Mouse (Mus musculus): Measurements from ENCODE around the gene Fli1. TPM values are rescaled to one million over a fixed set of nuclear protein-coding genes. Genes with fewer than 3 reads are reported as not detected.

The Fli1 gene
- total RNA-seq (2014; rRNA removed; ENCODE audit: low replicate concordance), result 25.9 and 29.5 TPM in 2 replicates
- polyA plus RNA-seq (2015; fragmentation: Nextera tagmentation; extraction: Ambion mirVana), result 19.0 and 19.2 TPM in 2 replicates

- no peaks in the 10 kb centered on the region for H3K36me3 ChIP-seq (replicated peaks; ENCODE audit: control insufficient read depth, insufficient read depth, low read length)
- H3K4me1 ChIP-seq (ENCODE audit: control insufficient read depth, insufficient read depth), result peaks cover 12% of the 10 kb centered on the region
- H3K9ac ChIP-seq (replicated peaks; ENCODE audit: low read depth, low read length), result peak within 1 kb of the TSS; percentile 69
- peak within 1 kb of the TSS; percentile 88 for H3K4me2 ChIP-seq (ENCODE audit: low read depth, low read length)
- no peaks in the 10 kb centered on the region for H3K9me3 ChIP-seq (replicated peaks; ENCODE audit: control insufficient read depth, low read length)
- 1% methylated on average over 41 of the region's 41 CpGs for WGBS
- TF ChIP-seq CTCF (IDR thresholded peaks at IDR 0.05; ENCODE audit: low read depth) (no peak), EP300 (IDR thresholded peaks at IDR 0.05; ENCODE audit: low read depth) (no peak)
- peak within 1 kb of the TSS; percentile 93 for H3K27ac ChIP-seq (ENCODE audit: low read depth)
- H3K4me3 ChIP-seq (ENCODE audit: low read depth, low read length), result peak within 1 kb of the TSS; percentile 79
- DNase-seq (ENCODE audit: low spot score) (no peak), ATAC-seq (ENCODE audit: insufficient read depth, low read depth) (no peak)
- peaks cover 47% of the 10 kb centered on the region for H3K27me3 ChIP-seq (ENCODE audit: control insufficient read depth, insufficient read depth, low read length)
Measured at GRCm38 (mm10) chr9:32542212-32543039, at the start of gene Fli1. Gene Fli1 (minus strand): TSS chr9:32542861.

GRCm38 (mm10) chr9:32591732-32592582 lies 49.3 kb upstream of the Fli1 start:
- no peaks in the 10 kb centered on the region for H3K36me3 ChIP-seq (replicated peaks; ENCODE audit: control insufficient read depth, insufficient read depth, low read length)
- H3K4me2 ChIP-seq (ENCODE audit: low read depth, low read length), result peak overlapping the region; percentile 40
- H3K4me1 ChIP-seq (ENCODE audit: control insufficient read depth, insufficient read depth), result peaks cover 4% of the 10 kb centered on the region; the same call in 1 of the 2 replicates
- peak overlapping the region; percentile 58 for H3K27ac ChIP-seq (ENCODE audit: low read depth)
- peak; percentile 90 for DNase-seq (ENCODE audit: low spot score)
- TF ChIP-seq CTCF (IDR thresholded peaks at IDR 0.05; ENCODE audit: low read depth) (peak; percentile 95), EP300 (IDR thresholded peaks at IDR 0.05; ENCODE audit: low read depth) (no peak)
- H3K9ac ChIP-seq (replicated peaks; ENCODE audit: low read depth, low read length), result no peak overlapping the region
- H3K4me3 ChIP-seq (ENCODE audit: low read depth, low read length), result peak overlapping the region; percentile 17; the same call in 1 of the 2 replicates
- 10% methylated on average over 14 of the region's 14 CpGs for WGBS
- peak; percentile 74 for ATAC-seq (ENCODE audit: insufficient read depth, low read depth)
- H3K9me3 ChIP-seq (replicated peaks; ENCODE audit: control insufficient read depth, low read length), result no peaks in the 10 kb centered on the region
- H3K27me3 ChIP-seq (ENCODE audit: control insufficient read depth, insufficient read depth, low read length), result no peaks in the 10 kb centered on the region

DNA sequence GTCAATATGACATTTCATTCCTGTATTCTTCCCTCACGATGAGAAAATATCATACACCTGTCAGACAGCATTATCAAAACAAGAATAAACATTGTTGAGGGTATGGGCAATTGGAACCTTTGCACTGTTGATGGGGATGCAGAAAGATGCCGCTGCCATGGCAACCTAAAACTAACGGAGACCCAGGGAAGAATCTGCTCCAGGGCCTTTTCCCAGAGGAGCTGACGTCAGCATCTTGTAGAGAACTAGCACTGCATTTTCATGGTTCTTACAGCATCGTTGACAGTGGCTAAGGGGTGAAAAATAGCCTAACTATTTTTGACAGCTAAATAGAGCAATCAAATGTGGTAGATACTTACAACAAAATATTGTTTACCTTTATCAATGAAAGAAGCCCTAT lies 47.9 kb upstream of the Fli1 start:
- Histone ChIP-seq H3K4me2 (ENCODE audit: low read depth, low read length) (no peak overlapping the region), H3K4me1 (ENCODE audit: control insufficient read depth, insufficient read depth) (peaks cover 4% of the 10 kb centered on the region; the same call in 1 of the 2 replicates), H3K9ac (replicated peaks; ENCODE audit: low read depth, low read length) (no peak overlapping the region), H3K9me3 (replicated peaks; ENCODE audit: control insufficient read depth, low read length) (no peaks in the 10 kb centered on the region), H3K4me3 (ENCODE audit: low read depth, low read length) (no peak overlapping the region), H3K36me3 (replicated peaks; ENCODE audit: control insufficient read depth, insufficient read depth, low read length) (no peaks in the 10 kb centered on the region), H3K27ac (ENCODE audit: low read depth) (no peak overlapping the region), H3K27me3 (ENCODE audit: control insufficient read depth, insufficient read depth, low read length) (no peaks in the 10 kb centered on the region)
- DNase-seq (ENCODE audit: low spot score) (no peak), ATAC-seq (ENCODE audit: insufficient read depth, low read depth) (no peak)
- 69% methylated on average over 5 of the region's 5 CpGs for WGBS
- TF ChIP-seq EP300 (IDR thresholded peaks at IDR 0.05; ENCODE audit: low read depth) (no peak), CTCF (IDR thresholded peaks at IDR 0.05; ENCODE audit: low read depth) (no peak)

DNA sequence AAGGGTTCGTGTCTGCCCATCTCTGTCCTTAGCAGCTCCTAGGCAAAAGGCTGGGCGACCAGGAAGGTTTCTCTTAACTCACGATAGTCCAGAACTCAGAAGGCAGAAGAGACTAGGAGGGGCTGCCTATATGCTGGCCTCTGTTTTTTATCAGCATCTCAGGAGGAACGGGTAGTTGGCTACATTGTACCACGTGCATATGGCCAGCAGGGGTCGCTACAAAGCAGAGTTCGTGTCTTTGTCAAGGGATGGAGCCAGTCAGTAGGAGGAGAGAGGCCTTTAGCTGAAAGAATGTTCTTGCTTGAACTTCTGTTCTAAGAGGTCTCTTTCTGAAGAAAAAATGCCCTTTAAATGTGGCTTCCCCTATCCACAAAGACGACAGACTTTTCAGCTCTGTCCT lies 47.2 kb upstream of the Fli1 start:
- peak; percentile 83 for DNase-seq (ENCODE audit: low spot score)
- TF ChIP-seq EP300 (IDR thresholded peaks at IDR 0.05; ENCODE audit: low read depth) (no peak), CTCF (IDR thresholded peaks at IDR 0.05; ENCODE audit: low read depth) (peak; percentile 97)
- Histone ChIP-seq H3K4me2 (ENCODE audit: low read depth, low read length) (no peak overlapping the region), H3K9me3 (replicated peaks; ENCODE audit: control insufficient read depth, low read length) (no peaks in the 10 kb centered on the region), H3K4me3 (ENCODE audit: low read depth, low read length) (no peak overlapping the region), H3K36me3 (replicated peaks; ENCODE audit: control insufficient read depth, insufficient read depth, low read length) (no peaks in the 10 kb centered on the region), H3K4me1 (ENCODE audit: control insufficient read depth, insufficient read depth) (peaks cover 1% of the 10 kb centered on the region; the same call in 1 of the 2 replicates), H3K27me3 (ENCODE audit: control insufficient read depth, insufficient read depth, low read length) (no peaks in the 10 kb centered on the region), H3K9ac (replicated peaks; ENCODE audit: low read depth, low read length) (no peak overlapping the region), H3K27ac (ENCODE audit: low read depth) (no peak overlapping the region)
- ATAC-seq (ENCODE audit: insufficient read depth, low read depth), result no peak
- 6% methylated on average over 8 of the region's 8 CpGs for WGBS

DNA sequence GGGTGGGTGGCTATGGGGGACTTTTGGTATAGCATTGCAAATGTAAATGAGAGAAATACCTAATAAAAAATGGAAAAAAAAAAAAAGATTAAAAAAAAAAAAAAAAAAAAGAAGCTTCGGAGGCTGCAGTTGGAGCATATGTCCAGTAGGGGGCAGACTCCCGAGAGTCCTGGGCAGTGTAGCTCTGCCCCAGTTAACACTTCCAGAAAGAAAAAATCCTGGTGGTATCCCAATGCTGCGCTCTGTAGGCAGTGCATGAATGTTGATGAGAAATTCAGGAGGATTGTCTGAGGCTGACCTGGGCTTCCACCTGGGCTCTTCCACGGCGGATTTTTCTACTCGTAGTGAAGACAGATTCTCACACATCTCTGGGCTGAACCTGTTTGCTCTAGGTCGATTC lies 42.7 kb upstream of the Fli1 start:
- TF ChIP-seq CTCF (IDR thresholded peaks at IDR 0.05; ENCODE audit: low read depth) (peak; percentile 45), EP300 (IDR thresholded peaks at IDR 0.05; ENCODE audit: low read depth) (no peak)
- ATAC-seq (ENCODE audit: insufficient read depth, low read depth) (no peak), DNase-seq (ENCODE audit: low spot score) (no peak)

More for the DNA sequence above, 42.7 kb upstream of the Fli1 start:
- H3K27me3 ChIP-seq (ENCODE audit: control insufficient read depth, insufficient read depth, low read length), result no peaks in the 10 kb centered on the region
- no peaks in the 10 kb centered on the region for H3K36me3 ChIP-seq (replicated peaks; ENCODE audit: control insufficient read depth, insufficient read depth, low read length)
- no peaks in the 10 kb centered on the region for H3K4me1 ChIP-seq (ENCODE audit: control insufficient read depth, insufficient read depth)
- no peak overlapping the region for H3K9ac ChIP-seq (replicated peaks; ENCODE audit: low read depth, low read length)
- H3K27ac ChIP-seq (ENCODE audit: low read depth), result no peak overlapping the region
- H3K4me3 ChIP-seq (ENCODE audit: low read depth, low read length), result no peak overlapping the region
- no peak overlapping the region for H3K4me2 ChIP-seq (ENCODE audit: low read depth, low read length)
- no peaks in the 10 kb centered on the region for H3K9me3 ChIP-seq (replicated peaks; ENCODE audit: control insufficient read depth, low read length)
- WGBS, result 37% methylated on average over 7 of the region's 7 CpGs
